Mouse (Mus musculus): ENCODE measurements around the gene Adgb. TPM values are rescaled to one million over a fixed set of nuclear protein-coding genes. Genes with fewer than 3 reads are reported as not detected.

Gene Adgb
- polyA plus RNA-seq, 1 experiment, result not detected

DNA sequence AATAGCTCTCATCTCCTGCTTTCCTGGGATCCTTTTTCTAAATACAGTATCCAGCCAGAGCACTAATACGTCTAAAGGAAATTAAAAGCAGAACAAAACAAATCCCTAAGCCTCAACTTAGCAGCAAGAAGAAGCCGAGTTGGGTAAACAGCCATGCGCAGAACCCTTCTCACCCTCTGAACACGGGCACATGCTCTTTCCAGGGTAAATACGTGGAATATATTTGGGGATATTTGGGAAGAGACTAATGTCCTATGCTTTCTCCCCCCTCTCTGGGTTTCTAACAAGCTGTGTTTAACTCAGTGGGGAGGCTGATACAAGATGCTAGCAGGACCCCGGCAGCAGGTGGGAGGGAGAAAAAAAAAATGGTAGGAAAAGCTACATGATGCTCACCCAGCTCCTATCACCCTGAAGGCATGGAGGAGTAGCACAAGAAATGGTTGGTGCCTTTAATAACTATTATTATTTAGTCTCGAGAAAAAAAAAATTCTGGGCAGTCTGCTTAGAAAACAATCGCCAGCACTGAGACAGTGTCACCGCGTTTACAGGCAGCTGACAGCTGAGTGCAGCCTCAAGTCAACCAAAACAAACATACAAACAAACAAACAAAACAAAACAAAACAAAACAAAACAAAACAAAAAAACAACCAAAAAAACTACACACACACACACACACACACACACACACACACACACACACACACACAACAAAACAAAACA, 151.6 kb downstream of the Adgb start:
- H3K4me3 ChIP-seq (ENCODE audit: insufficient read depth, low read depth, low read length), result peak overlapping the region; percentile 38
- 10% methylated on average over 10 of the region's 10 CpGs for WGBS
- peak overlapping the region; percentile 36; the same call in 1 of the 2 replicates for H3K27ac ChIP-seq (ENCODE audit: insufficient read depth, low read depth, low read length)
- peaks cover 11% of the 10 kb centered on the region for H3K4me1 ChIP-seq (ENCODE audit: control insufficient read depth, insufficient read depth, low read length)
- no peak for TF ChIP-seq CTCF (IDR thresholded peaks at IDR 0.05; ENCODE audit: insufficient read depth, low read depth, low read length)
- TF ChIP-seq POLR2A (IDR thresholded peaks at IDR 0.05; ENCODE audit: insufficient read depth, low read depth, low read length), result no peak

GRCm38 (mm10) chr10:10318086-10318485, 154.0 kb downstream of the Adgb start:
- WGBS, result 59% methylated on average over 3 of the region's 3 CpGs
- Histone ChIP-seq H3K4me3 (ENCODE audit: insufficient read depth, low read depth, low read length) (no peak overlapping the region), H3K4me1 (ENCODE audit: control insufficient read depth, insufficient read depth, low read length) (peaks cover 7% of the 10 kb centered on the region), H3K27ac (ENCODE audit: insufficient read depth, low read depth, low read length) (no peak overlapping the region)
- TF ChIP-seq POLR2A (IDR thresholded peaks at IDR 0.05; ENCODE audit: insufficient read depth, low read depth, low read length), result no peak
- TF ChIP-seq CTCF (IDR thresholded peaks at IDR 0.05; ENCODE audit: insufficient read depth, low read depth, low read length), result no peak

DNA sequence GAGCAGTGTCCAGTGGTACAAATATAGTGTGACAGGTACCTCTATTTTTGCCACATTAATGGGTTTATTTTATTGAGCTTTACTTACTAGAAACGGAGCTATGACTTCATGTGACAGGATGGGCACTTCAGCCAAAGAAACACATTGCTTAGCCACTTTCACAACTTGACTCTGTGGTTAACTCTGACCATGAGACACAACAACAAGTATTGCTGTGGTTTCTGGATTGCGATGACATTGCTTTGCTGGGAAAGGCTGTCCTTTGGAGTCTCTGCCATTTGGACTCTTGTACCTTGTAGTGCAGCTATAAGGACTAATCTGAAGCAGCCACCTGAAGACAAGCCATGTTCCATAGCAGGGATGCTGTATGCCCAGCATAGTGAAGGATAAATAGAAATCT, 156.5 kb downstream of the Adgb start:
- no peak overlapping the region for H3K4me3 ChIP-seq (ENCODE audit: insufficient read depth, low read depth, low read length)
- no peak overlapping the region for H3K27ac ChIP-seq (ENCODE audit: insufficient read depth, low read depth, low read length)
- no peaks in the 10 kb centered on the region for H3K4me1 ChIP-seq (ENCODE audit: control insufficient read depth, insufficient read depth, low read length)
- no peak for TF ChIP-seq CTCF (IDR thresholded peaks at IDR 0.05; ENCODE audit: insufficient read depth, low read depth, low read length)
- no peak for TF ChIP-seq POLR2A (IDR thresholded peaks at IDR 0.05; ENCODE audit: insufficient read depth, low read depth, low read length)
- 92% methylated on average over 2 of the region's 2 CpGs for WGBS

DNA sequence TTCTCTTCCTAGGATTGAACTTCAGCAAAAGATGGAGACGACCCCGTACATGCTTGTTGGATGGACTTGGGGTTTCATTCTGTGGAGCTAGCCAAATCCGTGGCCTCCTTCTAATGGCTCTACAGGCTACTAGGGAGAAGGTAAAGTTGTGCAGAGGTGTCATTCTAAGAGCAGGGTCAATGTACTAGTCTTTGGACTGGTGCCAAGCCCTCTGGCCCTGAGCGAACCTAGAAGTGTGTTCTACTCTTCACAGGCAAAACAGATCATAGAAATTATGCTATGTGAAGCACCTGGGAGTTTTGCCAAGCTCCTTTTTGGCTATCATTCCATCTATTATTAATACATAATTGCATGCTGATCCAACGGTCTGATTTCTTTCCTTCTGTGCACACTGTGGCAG, 157.6 kb downstream of the Adgb start:
- Histone ChIP-seq H3K4me1 (ENCODE audit: control insufficient read depth, insufficient read depth, low read length) (no peaks in the 10 kb centered on the region), H3K27ac (ENCODE audit: insufficient read depth, low read depth, low read length) (no peak overlapping the region), H3K4me3 (ENCODE audit: insufficient read depth, low read depth, low read length) (no peak overlapping the region)
- WGBS, result 75% methylated on average over 5 of the region's 5 CpGs
- TF ChIP-seq CTCF (IDR thresholded peaks at IDR 0.05; ENCODE audit: insufficient read depth, low read depth, low read length), result no peak
- TF ChIP-seq POLR2A (IDR thresholded peaks at IDR 0.05; ENCODE audit: insufficient read depth, low read depth, low read length), result no peak

- WGBS, result 65% methylated on average over 8 of the region's 8 CpGs
- TF ChIP-seq POLR2A (IDR thresholded peaks at IDR 0.05; ENCODE audit: insufficient read depth, low read depth, low read length) (no peak), CTCF (IDR thresholded peaks at IDR 0.05; ENCODE audit: insufficient read depth, low read depth, low read length) (no peak)
These were observed 162.2 kb downstream of the Adgb start for GRCm38 (mm10) chr10:10309877-10310426.

DNA sequence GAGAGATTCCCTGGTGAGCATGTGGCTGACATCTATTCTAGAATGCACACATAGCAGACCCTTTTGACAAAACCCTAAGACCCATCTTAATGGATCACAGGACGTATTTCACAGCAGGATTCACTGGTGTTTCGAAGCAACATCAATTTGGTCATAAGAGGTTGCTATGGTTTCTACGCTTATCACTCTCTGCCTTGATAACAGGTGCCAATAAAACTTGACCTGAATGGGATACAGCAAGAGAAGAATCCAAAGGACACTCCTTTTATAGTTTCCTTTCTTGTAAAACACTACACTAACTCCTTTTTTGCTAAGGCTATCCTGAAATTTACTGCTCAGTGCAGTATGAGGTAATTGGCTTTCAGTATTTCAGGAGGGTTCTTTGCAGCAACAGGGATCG, 163.1 kb downstream of the Adgb start:
- H3K4me3 ChIP-seq (ENCODE audit: insufficient read depth, low read depth, low read length), result no peak overlapping the region
- H3K27ac ChIP-seq (ENCODE audit: insufficient read depth, low read depth, low read length), result no peak overlapping the region
- TF ChIP-seq POLR2A (IDR thresholded peaks at IDR 0.05; ENCODE audit: insufficient read depth, low read depth, low read length), result no peak
- H3K4me1 ChIP-seq (ENCODE audit: control insufficient read depth, insufficient read depth, low read length), result no peaks in the 10 kb centered on the region
- WGBS, result 84% methylated on average over 4 of the region's 4 CpGs

More at GRCm38 (mm10) chr10:10309877-10310426, 162.2 kb downstream of the Adgb start:
- no peaks in the 10 kb centered on the region for H3K4me1 ChIP-seq (ENCODE audit: control insufficient read depth, insufficient read depth, low read length)
- H3K4me3 ChIP-seq (ENCODE audit: insufficient read depth, low read depth, low read length), result no peak overlapping the region
- H3K27ac ChIP-seq (ENCODE audit: insufficient read depth, low read depth, low read length), result no peak overlapping the region

GRCm38 (mm10) chr10:10307384-10307783, 164.7 kb downstream of the Adgb start:
- no peaks in the 10 kb centered on the region for H3K4me1 ChIP-seq (ENCODE audit: control insufficient read depth, insufficient read depth, low read length)
- TF ChIP-seq POLR2A (IDR thresholded peaks at IDR 0.05; ENCODE audit: insufficient read depth, low read depth, low read length), result no peak
- TF ChIP-seq CTCF (IDR thresholded peaks at IDR 0.05; ENCODE audit: insufficient read depth, low read depth, low read length), result no peak
- no peak overlapping the region for H3K4me3 ChIP-seq (ENCODE audit: insufficient read depth, low read depth, low read length)
- WGBS, result 68% methylated on average over 5 of the region's 5 CpGs
- no peak overlapping the region for H3K27ac ChIP-seq (ENCODE audit: insufficient read depth, low read depth, low read length)

GRCm38 (mm10) chr10:10304370-10304769, 167.8 kb downstream of the Adgb start:
- Histone ChIP-seq H3K4me3 (ENCODE audit: insufficient read depth, low read depth, low read length) (no peak overlapping the region), H3K4me1 (ENCODE audit: control insufficient read depth, insufficient read depth, low read length) (no peaks in the 10 kb centered on the region), H3K27ac (ENCODE audit: insufficient read depth, low read depth, low read length) (no peak overlapping the region)
- TF ChIP-seq CTCF (IDR thresholded peaks at IDR 0.05; ENCODE audit: insufficient read depth, low read depth, low read length) (no peak), POLR2A (IDR thresholded peaks at IDR 0.05; ENCODE audit: insufficient read depth, low read depth, low read length) (no peak)
- 63% methylated on average over 4 of the region's 4 CpGs for WGBS

- 38% methylated on average over 4 of the region's 4 CpGs for WGBS
- Histone ChIP-seq H3K4me3 (ENCODE audit: insufficient read depth, low read depth, low read length) (no peak overlapping the region), H3K4me1 (ENCODE audit: control insufficient read depth, insufficient read depth, low read length) (no peaks in the 10 kb centered on the region), H3K27ac (ENCODE audit: insufficient read depth, low read depth, low read length) (no peak overlapping the region)
- no peak for TF ChIP-seq POLR2A (IDR thresholded peaks at IDR 0.05; ENCODE audit: insufficient read depth, low read depth, low read length)
- no peak for TF ChIP-seq CTCF (IDR thresholded peaks at IDR 0.05; ENCODE audit: insufficient read depth, low read depth, low read length)
These were observed 170.4 kb downstream of the Adgb start for GRCm38 (mm10) chr10:10301692-10302091.

All from olfactory bulb, adult 2 months (tissue).